Mouse (Mus musculus): Measurements from ENCODE around the gene Trim37. TPM values are rescaled to one million over a fixed set of nuclear protein-coding genes. Genes with fewer than 3 reads are reported as not detected.

The Trim37 gene
- polyA plus RNA-seq, 2 experiments = 12.3 to 21.9 TPM

DNA sequence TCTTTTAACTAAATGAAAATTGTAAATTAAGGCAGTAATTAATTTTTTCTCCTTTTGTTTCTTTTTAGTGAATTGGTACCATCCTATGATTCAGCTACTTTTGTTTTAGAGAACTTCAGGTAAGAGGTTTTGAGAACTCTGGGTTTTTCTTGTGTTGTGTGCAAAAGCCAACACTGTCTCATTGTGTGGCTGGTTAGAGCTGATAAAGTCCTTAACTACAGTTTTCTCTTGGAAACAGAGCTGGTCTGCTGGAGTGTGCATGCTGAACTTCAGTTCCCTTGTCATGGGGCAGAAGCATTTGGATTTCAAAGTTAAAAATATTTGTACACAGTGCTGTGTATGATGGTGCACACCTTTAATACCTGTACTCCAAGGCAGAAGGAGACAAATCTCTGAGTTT is 36.9 kb downstream of the Trim37 start:
- no peak overlapping the region for H3K9ac ChIP-seq (ENCODE audit: low read depth, low read length, severe bottlenecking)
- no peak overlapping the region for H3K4me3 ChIP-seq (replicated peaks; ENCODE audit: low read length)
- H3K27ac ChIP-seq (replicated peaks; ENCODE audit: low read depth, low read length) = no peak overlapping the region
- H3K9me3 ChIP-seq (ENCODE audit: control insufficient read depth, low read length) = no peaks in the 10 kb centered on the region
- no peak overlapping the region for H3K4me2 ChIP-seq (replicated peaks; ENCODE audit: low read depth, low read length, severe bottlenecking)
- TF ChIP-seq POLR2A (IDR thresholded peaks at IDR 0.05; ENCODE audit: borderline replicate concordance, extremely low read depth, insufficient read depth, insufficient read length) = no peak
- no peaks in the 10 kb centered on the region for H3K27me3 ChIP-seq (ENCODE audit: control insufficient read depth, insufficient read depth, low read length)
- H3K36me3 ChIP-seq (ENCODE audit: control insufficient read depth, insufficient read depth, low read length) = peaks cover 35% of the 10 kb centered on the region
- DNase-seq (ENCODE audit: low spot score) (no peak), ATAC-seq (ENCODE audit: low FRiP score, low read depth) (no peak)
- no peaks in the 10 kb centered on the region for H3K4me1 ChIP-seq (ENCODE audit: control insufficient read depth, insufficient read depth, low read length)

GRCm38 (mm10) chr11:87173625-87174024 is 46.7 kb downstream of the Trim37 start:
- H3K4me1 ChIP-seq (ENCODE audit: control insufficient read depth, insufficient read depth, low read length) = no peaks in the 10 kb centered on the region
- no peak for TF ChIP-seq POLR2A (IDR thresholded peaks at IDR 0.05; ENCODE audit: borderline replicate concordance, extremely low read depth, insufficient read depth, insufficient read length)
- H3K27ac ChIP-seq (replicated peaks; ENCODE audit: low read depth, low read length) = no peak overlapping the region
- no peaks in the 10 kb centered on the region for H3K27me3 ChIP-seq (ENCODE audit: control insufficient read depth, insufficient read depth, low read length)
- H3K36me3 ChIP-seq (ENCODE audit: control insufficient read depth, insufficient read depth, low read length) = peaks cover 10% of the 10 kb centered on the region
- no peak for ATAC-seq (ENCODE audit: low FRiP score, low read depth)
- no peak overlapping the region for H3K4me2 ChIP-seq (replicated peaks; ENCODE audit: low read depth, low read length, severe bottlenecking)
- H3K4me3 ChIP-seq (replicated peaks; ENCODE audit: low read length) = no peak overlapping the region
- H3K9me3 ChIP-seq (ENCODE audit: control insufficient read depth, low read length) = no peaks in the 10 kb centered on the region
- no peak for DNase-seq (ENCODE audit: low spot score)
- H3K9ac ChIP-seq (ENCODE audit: low read depth, low read length, severe bottlenecking) = no peak overlapping the region
- 90% methylated on average over 5 of the region's 5 CpGs for WGBS

- 96% methylated on average over 4 of the region's 4 CpGs for WGBS
- Histone ChIP-seq H3K9ac (ENCODE audit: low read depth, low read length, severe bottlenecking) (no peak overlapping the region), H3K36me3 (ENCODE audit: control insufficient read depth, insufficient read depth, low read length) (peaks cover 5% of the 10 kb centered on the region; the same call in 1 of the 2 replicates), H3K27me3 (ENCODE audit: control insufficient read depth, insufficient read depth, low read length) (no peaks in the 10 kb centered on the region), H3K4me3 (replicated peaks; ENCODE audit: low read length) (no peak overlapping the region), H3K27ac (replicated peaks; ENCODE audit: low read depth, low read length) (no peak overlapping the region), H3K9me3 (ENCODE audit: control insufficient read depth, low read length) (no peaks in the 10 kb centered on the region), H3K4me2 (replicated peaks; ENCODE audit: low read depth, low read length, severe bottlenecking) (no peak overlapping the region), H3K4me1 (ENCODE audit: control insufficient read depth, insufficient read depth, low read length) (no peaks in the 10 kb centered on the region)
- no peak for ATAC-seq (ENCODE audit: low FRiP score, low read depth)
- no peak for DNase-seq (ENCODE audit: low spot score)
- TF ChIP-seq POLR2A (IDR thresholded peaks at IDR 0.05; ENCODE audit: borderline replicate concordance, extremely low read depth, insufficient read depth, insufficient read length) = no peak
These were observed 48.2 kb downstream of the Trim37 start for GRCm38 (mm10) chr11:87175031-87175430.

DNA sequence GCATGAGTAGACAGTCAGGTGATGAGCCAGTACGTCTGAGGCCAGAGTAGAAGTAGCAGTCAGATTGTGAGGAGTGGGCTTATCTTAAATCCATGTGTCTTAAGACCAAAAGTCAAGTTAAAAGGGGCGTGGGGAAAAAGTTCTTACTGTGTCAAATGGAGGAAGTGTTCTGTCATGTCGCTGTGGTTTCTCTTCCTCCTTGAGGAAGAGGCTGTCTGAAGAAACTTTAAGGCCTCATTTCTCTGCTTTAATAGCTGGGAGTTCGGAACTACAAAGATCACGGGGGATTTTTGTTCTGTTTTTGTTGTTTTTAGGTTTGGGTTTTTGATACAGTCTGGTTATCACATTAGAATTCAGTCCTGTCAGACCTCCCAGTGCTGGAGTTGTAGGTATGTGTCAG is 85.4 kb downstream of the Trim37 start:
- Histone ChIP-seq H3K27ac (replicated peaks; ENCODE audit: low read depth, low read length) (no peak overlapping the region), H3K9me3 (ENCODE audit: control insufficient read depth, low read length) (no peaks in the 10 kb centered on the region), H3K4me3 (replicated peaks; ENCODE audit: low read length) (no peak overlapping the region), H3K4me2 (replicated peaks; ENCODE audit: low read depth, low read length, severe bottlenecking) (no peak overlapping the region), H3K4me1 (ENCODE audit: control insufficient read depth, insufficient read depth, low read length) (0 out of 2 replicates have a peak, but pooled peaks cover 2% of the 10 kb centered on the region), H3K27me3 (ENCODE audit: control insufficient read depth, insufficient read depth, low read length) (no peaks in the 10 kb centered on the region), H3K9ac (ENCODE audit: low read depth, low read length, severe bottlenecking) (no peak overlapping the region), H3K36me3 (ENCODE audit: control insufficient read depth, insufficient read depth, low read length) (peaks cover 14% of the 10 kb centered on the region; the same call in 1 of the 2 replicates)
- 80% methylated on average over 5 of the region's 5 CpGs for WGBS
- ATAC-seq (ENCODE audit: low FRiP score, low read depth) (no peak), DNase-seq (ENCODE audit: low spot score) (no peak)
- TF ChIP-seq POLR2A (IDR thresholded peaks at IDR 0.05; ENCODE audit: borderline replicate concordance, extremely low read depth, insufficient read depth, insufficient read length) = no peak

GRCm38 (mm10) chr11:87222686-87223085 is 95.8 kb downstream of the Trim37 start:
- Histone ChIP-seq H3K27me3 (ENCODE audit: control insufficient read depth, insufficient read depth, low read length) (no peaks in the 10 kb centered on the region), H3K27ac (replicated peaks; ENCODE audit: low read depth, low read length) (no peak overlapping the region), H3K36me3 (ENCODE audit: control insufficient read depth, insufficient read depth, low read length) (peaks cover 9% of the 10 kb centered on the region; the same call in 1 of the 2 replicates), H3K9me3 (ENCODE audit: control insufficient read depth, low read length) (no peaks in the 10 kb centered on the region), H3K4me3 (replicated peaks; ENCODE audit: low read length) (no peak overlapping the region), H3K4me2 (replicated peaks; ENCODE audit: low read depth, low read length, severe bottlenecking) (no peak overlapping the region), H3K9ac (ENCODE audit: low read depth, low read length, severe bottlenecking) (no peak overlapping the region), H3K4me1 (ENCODE audit: control insufficient read depth, insufficient read depth, low read length) (no peaks in the 10 kb centered on the region)
- 87% methylated on average over 3 of the region's 3 CpGs for WGBS
- DNase-seq (ENCODE audit: low spot score) = no peak
- TF ChIP-seq POLR2A (IDR thresholded peaks at IDR 0.05; ENCODE audit: borderline replicate concordance, extremely low read depth, insufficient read depth, insufficient read length) = no peak
- ATAC-seq (ENCODE audit: low FRiP score, low read depth) = no peak

- Histone ChIP-seq H3K4me2 (replicated peaks; ENCODE audit: low read depth, low read length, severe bottlenecking) (no peak overlapping the region), H3K36me3 (ENCODE audit: control insufficient read depth, insufficient read depth, low read length) (peaks cover 8% of the 10 kb centered on the region; the same call in 1 of the 2 replicates), H3K4me3 (replicated peaks; ENCODE audit: low read length) (no peak overlapping the region), H3K9ac (ENCODE audit: low read depth, low read length, severe bottlenecking) (no peak overlapping the region), H3K9me3 (ENCODE audit: control insufficient read depth, low read length) (no peaks in the 10 kb centered on the region), H3K4me1 (ENCODE audit: control insufficient read depth, insufficient read depth, low read length) (no peaks in the 10 kb centered on the region), H3K27me3 (ENCODE audit: control insufficient read depth, insufficient read depth, low read length) (no peaks in the 10 kb centered on the region), H3K27ac (replicated peaks; ENCODE audit: low read depth, low read length) (no peak overlapping the region)
- no peak for ATAC-seq (ENCODE audit: low FRiP score, low read depth)
- TF ChIP-seq POLR2A (IDR thresholded peaks at IDR 0.05; ENCODE audit: borderline replicate concordance, extremely low read depth, insufficient read depth, insufficient read length) = no peak
- WGBS = 83% methylated on average over 5 of the region's 5 CpGs
- DNase-seq (ENCODE audit: low spot score) = no peak
These were observed 100.2 kb downstream of the Trim37 start for GRCm38 (mm10) chr11:87227056-87227455.

Measured in limb, embryonic 14.5 days (tissue).